8 mouse cellular contexts compared by ENCODE assay signal in genomic region chr1:184235131-184235983, GRCm38 (mm10).
A peak's percentile ranks its signal among the peaks of the same experiment; 100 is the strongest.
DNase-seq lines count a peak whose midpoint lies in the region; ATAC-seq and TF ChIP-seq lines count a peak whose summit lies in the region.

No protein-coding gene starts in this region.

- H3K27ac ChIP-seq in hindbrain, embryonic 12.5 days = no peak overlapping the region
- H3K27ac ChIP-seq in lung, postnatal 0 days (ENCODE audit: low read length) = no peak overlapping the region

- H3K4me3 ChIP-seq in hindbrain, embryonic 12.5 days = peak overlapping the region; percentile 16
- no peak overlapping the region for H3K4me3 ChIP-seq in lung, postnatal 0 days (ENCODE audit: low read depth, low read length)

- H3K27me3 ChIP-seq in hindbrain, embryonic 12.5 days = no peaks in the 10 kb centered on the region
- no peaks in the 10 kb centered on the region for H3K27me3 ChIP-seq in lung, postnatal 0 days (replicated peaks; ENCODE audit: insufficient read depth, low read length)

- TF ChIP-seq EP300 in lung, postnatal 0 days (IDR thresholded peaks at IDR 0.05) = no peak

- H3K4me2 ChIP-seq in hindbrain, embryonic 12.5 days (replicated peaks) = peak overlapping the region; percentile 44
- peak overlapping the region; percentile 25 for H3K4me2 ChIP-seq in lung, postnatal 0 days (replicated peaks; ENCODE audit: low read depth, low read length)

- H3K36me3 ChIP-seq in hindbrain, embryonic 12.5 days = no peaks in the 10 kb centered on the region
- H3K36me3 ChIP-seq in lung, postnatal 0 days (ENCODE audit: insufficient read depth, low read length) = no peaks in the 10 kb centered on the region

- WGBS in hindbrain, embryonic 12.5 days = 26% methylated on average over 25 of the region's 25 CpGs
- WGBS in lung, postnatal 0 days = 20% methylated on average over 25 of the region's 25 CpGs

- peak overlapping the region; percentile 13; the same call in 1 of the 2 replicates for H3K9ac ChIP-seq in hindbrain, embryonic 12.5 days
- H3K9ac ChIP-seq in lung, postnatal 0 days (replicated peaks; ENCODE audit: low read depth) = no peak overlapping the region

- peak; percentile 96 for TF ChIP-seq CTCF in lung, postnatal 0 days (IDR thresholded peaks at IDR 0.05)

- peaks cover 14% of the 10 kb centered on the region for H3K4me1 ChIP-seq in hindbrain, embryonic 12.5 days
- no peaks in the 10 kb centered on the region for H3K4me1 ChIP-seq in lung, postnatal 0 days (ENCODE audit: insufficient read depth, low read depth, low read length)

- DNase-seq in MN1 (ENCODE audit: low spot score) = peak; percentile 83
- DNase-seq in cerebellum, adult 9-10 months = peak; percentile 61
- peak; percentile 14 to 64 for DNase-seq in frontal cortex, postnatal 14 days (ENCODE audit: low spot score in 2 of 2)
- peak; percentile 40 for DNase-seq in layer of hippocampus, adult 9-11 months
- peak; percentile 73 for DNase-seq in lung, postnatal 0 days (ENCODE audit: low spot score)
- DNase-seq in retina, adult 2 months (ENCODE audit: low read depth, low spot score) = peak; percentile 44
- peak; percentile 82 for DNase-seq in thymus, postnatal 14 days

- H3K9me3 ChIP-seq in hindbrain, embryonic 12.5 days (replicated peaks) = no peaks in the 10 kb centered on the region
- H3K9me3 ChIP-seq in lung, postnatal 0 days (ENCODE audit: low read length) = no peaks in the 10 kb centered on the region

- peak; percentile 65; the same call in 1 of the 2 replicates for ATAC-seq in hindbrain, embryonic 12.5 days (ENCODE audit: low FRiP score)
- ATAC-seq in lung, postnatal 0 days = peak; percentile 61
